Mouse (Mus musculus): ENCODE measurements around the gene Rnf216.

DNA sequence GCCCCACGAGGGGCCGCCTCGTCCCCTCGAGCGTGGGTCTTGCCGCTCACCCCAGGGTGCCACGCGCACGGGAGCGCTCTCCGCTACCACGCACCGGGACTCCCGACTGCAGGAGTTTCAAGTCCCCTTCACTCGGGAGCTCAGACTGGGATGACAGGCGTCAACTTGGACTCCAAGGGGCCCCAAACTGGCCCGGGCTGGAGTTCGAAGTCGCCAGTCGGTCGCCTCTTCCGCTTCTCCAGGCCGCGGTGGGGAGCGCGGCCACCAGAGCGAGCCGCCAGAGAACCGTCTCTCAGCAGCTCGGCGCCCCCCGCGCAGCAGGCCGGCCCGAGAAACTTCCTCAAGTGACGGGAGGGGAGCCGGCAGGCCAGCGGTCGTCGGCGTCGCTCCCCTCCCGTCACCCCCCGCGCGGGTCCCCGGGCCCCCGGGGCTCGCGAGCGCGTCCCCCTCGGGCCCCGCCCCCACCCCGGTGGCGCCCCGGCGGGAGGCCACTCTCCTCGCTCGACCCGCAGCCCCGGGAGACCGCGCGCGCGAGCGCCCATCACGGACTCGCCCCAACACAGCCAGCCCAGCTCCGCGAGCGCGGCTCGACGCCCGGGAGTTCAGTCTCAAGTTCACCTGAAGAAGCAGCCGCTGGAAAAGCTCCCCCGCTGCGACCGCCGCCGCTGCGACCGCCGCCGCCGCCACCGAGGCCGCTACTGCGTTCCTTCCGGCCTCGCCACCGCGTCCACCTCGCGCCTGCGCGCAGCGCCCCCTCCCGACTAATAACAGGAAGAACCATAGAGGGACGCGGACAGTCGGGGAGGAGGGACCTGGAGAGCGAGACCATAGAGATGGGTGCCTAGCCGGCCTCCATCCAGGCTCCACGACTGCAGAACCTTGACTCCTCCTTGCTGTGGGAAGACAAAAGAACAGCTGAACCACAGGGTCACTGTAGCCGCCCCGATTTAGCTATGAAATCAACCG, at the start of gene Rnf216:
- TF ChIP-seq CTCF (IDR thresholded peaks at IDR 0.05; ENCODE audit: control insufficient read depth, insufficient read depth, insufficient read length): peak; percentile 82
- no peak for TF ChIP-seq MYOG (IDR thresholded peaks at IDR 0.05; ENCODE audit: control insufficient read depth, extremely low read depth, insufficient read length)
- TF ChIP-seq MAX (IDR thresholded peaks at IDR 0.05): no peak
- no peak for TF ChIP-seq MYOD1 (IDR thresholded peaks at IDR 0.05; ENCODE audit: control insufficient read depth, insufficient read length, low read depth)
- no peak for TF ChIP-seq CEBPB (IDR thresholded peaks at IDR 0.05; ENCODE audit: low read depth)
- no peak for TF ChIP-seq USF1 (IDR thresholded peaks at IDR 0.05; ENCODE audit: low read depth)
- TF ChIP-seq FOSL1 (IDR thresholded peaks at IDR 0.05; ENCODE audit: insufficient read depth, low read length, poor library complexity, severe bottlenecking): no peak

Measured in C2C12 (cell line).